Mouse (Mus musculus) MEL (cell line): ENCODE results near the gene Dpysl4. TPM values are rescaled to one million over a fixed set of nuclear protein-coding genes. Genes with fewer than 3 reads are reported as not detected.

Experiments used
- DNase-seq: peaks from one replicate; pipeline ENCODE4 v3.0.0; 2011; ENCODE audit warnings: low read depth, low spot score
- H3K27ac ChIP-seq: 2 replicates; pipeline ENCODE4 v1.5.1; 2012; ENCODE audit warnings: low read depth, mild to moderate bottlenecking, control low read depth, low read length, moderate library complexity; ENCODE audit not compliant: control insufficient read depth
- H3K27me3 ChIP-seq, 2 experiments: fragments of 150-350 bp in 1 of 2; sonication (generic) in 1 of 2; 2 replicates each; pipeline ENCODE4 v1.6.1; 2012; ENCODE audit warnings: low read length in 2 of 2, mild to moderate bottlenecking in 2 of 2, improper control_type of control experiment in 1 of 2, moderate library complexity in 1 of 2; ENCODE audit not compliant: insufficient read depth in 2 of 2, control insufficient read depth in 1 of 2
- H3K36me3 ChIP-seq, 2 experiments: 2 replicates each; pipeline ENCODE4 v1.6.1; 2012 to 2014; ENCODE audit warnings: low read length in 2 of 2, improper control_type of control experiment in 1 of 2, inconsistent platforms in 1 of 2, mild to moderate bottlenecking in 1 of 2; ENCODE audit not compliant: insufficient read depth in 2 of 2, control insufficient read depth in 1 of 2
- H3K4me1 ChIP-seq, 2 experiments: fragments of 150-350 bp in 1 of 2; sonication (generic) in 1 of 2; 2 replicates each; pipeline ENCODE4 v1.6.1; 2012; ENCODE audit warnings: low read length in 2 of 2, improper control_type of control experiment in 1 of 2, mild to moderate bottlenecking in 1 of 2; ENCODE audit not compliant: insufficient read depth in 2 of 2, control insufficient read depth in 1 of 2
- H3K4me3 ChIP-seq, 2 experiments: fragments of 150-350 bp in 1 of 2; sonication (generic) in 1 of 2; 2 replicates each; pipeline ENCODE4 v1.5.1; 2012; ENCODE audit warnings: low read depth in 2 of 2, low read length in 2 of 2, mild to moderate bottlenecking in 2 of 2, moderate library complexity in 2 of 2, control low read depth in 1 of 2, improper control_type of control experiment in 1 of 2; ENCODE audit not compliant: control insufficient read depth in 1 of 2, insufficient read depth in 1 of 2
- H3K79me2 ChIP-seq: 2 replicates; pipeline ENCODE4 v1.6.1; 2012; ENCODE audit warnings: mild to moderate bottlenecking, low read length, moderate library complexity; ENCODE audit not compliant: control insufficient read depth, poor library complexity, insufficient read depth
- H3K9ac ChIP-seq: 2 replicates; pipeline ENCODE4 v1.6.1; 2012; ENCODE audit warnings: low read depth, mild to moderate bottlenecking, control low read depth, low read length, moderate library complexity; ENCODE audit not compliant: control insufficient read depth, poor library complexity, severe bottlenecking
- H3K9me3 ChIP-seq: fragments of 150-350 bp; sonication (generic); replicated peaks from 2 replicates; pipeline ENCODE4 v1.6.1; 2012; ENCODE audit warnings: mild to moderate bottlenecking, low read length, improper control_type of control experiment, moderate library complexity; ENCODE audit not compliant: insufficient read depth
- CHD2 ChIP-seq: IDR thresholded peaks from 2 replicates; pipeline ENCODE4 v1.6.1; 2011; ENCODE audit warnings: low read length, improper control_type of control experiment
- CTCF ChIP-seq, 3 experiments: IDR thresholded peaks in 2 of 3; conservative IDR thresholded peaks in 1 of 3; 2 replicates each; pipeline ENCODE4 v1.5.1; 2011 to 2012; ENCODE audit warnings: low read length in 3 of 3, low read depth in 2 of 3, mild to moderate bottlenecking in 2 of 3, improper control_type of control experiment in 1 of 3, inconsistent platforms in 1 of 3, mixed read lengths in 1 of 3, moderate library complexity in 1 of 3; ENCODE audit not compliant: control insufficient read depth in 1 of 3, insufficient read depth in 1 of 3, poor library complexity in 1 of 3, severe bottlenecking in 1 of 3
- E2F4 ChIP-seq: IDR thresholded peaks from 2 replicates; pipeline ENCODE4 v1.6.1; 2011; ENCODE audit warnings: low read depth, low read length, improper control_type of control experiment, borderline replicate concordance
- ETS1 ChIP-seq: IDR thresholded peaks from 2 replicates; pipeline ENCODE4 v1.6.1; 2012; ENCODE audit warnings: low read depth, mild to moderate bottlenecking, inconsistent platforms, low read length, improper control_type of control experiment, moderate library complexity
- GATA1 ChIP-seq: IDR thresholded peaks from 2 replicates; pipeline ENCODE4 v1.6.1; 2011; ENCODE audit warnings: low read depth, low read length, improper control_type of control experiment
- HCFC1 ChIP-seq: IDR thresholded peaks from 2 replicates; pipeline ENCODE4 v1.6.1; 2012; ENCODE audit warnings: low read depth, mild to moderate bottlenecking, inconsistent platforms, low read length, improper control_type of control experiment, moderate library complexity
- MAFK ChIP-seq: IDR thresholded peaks from 2 replicates; pipeline ENCODE4 v1.6.1; 2011; ENCODE audit warnings: low read depth, mild to moderate bottlenecking, low read length, improper control_type of control experiment, borderline replicate concordance
- MEF2A ChIP-seq: IDR thresholded peaks from 2 replicates; pipeline ENCODE4 v1.6.1; 2014; ENCODE audit warnings: low read depth, mild to moderate bottlenecking, inconsistent platforms, low read length, improper control_type of control experiment; ENCODE audit not compliant: poor library complexity, insufficient replicate concordance, severe bottlenecking; ENCODE audit errors: extremely low read depth
- MXI1 ChIP-seq: IDR thresholded peaks from 2 replicates; pipeline ENCODE4 v1.6.1; 2011; ENCODE audit warnings: mild to moderate bottlenecking, low read depth, low read length, improper control_type of control experiment
- MYB ChIP-seq: IDR thresholded peaks from 2 replicates; pipeline ENCODE4 v1.6.1; 2011; ENCODE audit warnings: mild to moderate bottlenecking, low read depth, low read length, improper control_type of control experiment
- NELFE ChIP-seq: IDR thresholded peaks from 2 replicates; pipeline ENCODE4 v1.6.1; 2011; ENCODE audit warnings: low read depth, low read length, improper control_type of control experiment
- RCOR1 ChIP-seq: IDR thresholded peaks from 2 replicates; pipeline ENCODE4 v1.6.1; 2012; ENCODE audit warnings: low read depth, mild to moderate bottlenecking, inconsistent platforms, low read length, improper control_type of control experiment
- SIN3A ChIP-seq: IDR thresholded peaks from 2 replicates; pipeline ENCODE4 v1.6.1; 2012; ENCODE audit warnings: low read length, improper control_type of control experiment, inconsistent platforms
- SMC3 ChIP-seq: IDR thresholded peaks from 2 replicates; pipeline ENCODE4 v1.6.1; 2011; ENCODE audit warnings: low read depth, low read length, improper control_type of control experiment
- TAL1 ChIP-seq: IDR thresholded peaks from 2 replicates; pipeline ENCODE4 v1.6.1; 2012; ENCODE audit warnings: mild to moderate bottlenecking, inconsistent platforms, low read length, moderate library complexity, mixed read lengths
- TCF12 ChIP-seq: IDR thresholded peaks from 2 replicates; pipeline ENCODE4 v1.6.1; 2014; ENCODE audit warnings: low read depth, mild to moderate bottlenecking, inconsistent platforms, low read length, improper control_type of control experiment, moderate library complexity
- USF1 ChIP-seq: IDR thresholded peaks from 2 replicates; pipeline ENCODE4 v1.6.1; 2014; ENCODE audit warnings: low read depth, mild to moderate bottlenecking, inconsistent platforms, low read length, improper control_type of control experiment, moderate library complexity
- ZMIZ1 ChIP-seq: IDR thresholded peaks from 2 replicates; pipeline ENCODE4 v1.6.1; 2012; ENCODE audit warnings: low read depth, mild to moderate bottlenecking, inconsistent platforms, low read length, improper control_type of control experiment, moderate library complexity
- polyA plus RNA-seq, 2 experiments: library from polyadenylated mRNA; stranded (reverse) in 1 of 2; unstranded in 1 of 2; fragments of >175 nt in 1 of 2; fragments of >200 nt in 1 of 2; gene quantifications; 2 replicates each; pipeline versions ENCODE4 v1.2.1 to v1.2.4; 2012; ENCODE audit warnings: low replicate concordance in 2 of 2, low read depth in 1 of 2; ENCODE audit not compliant: insufficient read length in 2 of 2, insufficient read depth in 1 of 2, missing spikeins in 1 of 2
- total RNA-seq: library from RNA; depleted of rRNA; stranded (reverse); fragments of 300-350 nt; gene quantifications from 2 replicates; pipeline ENCODE4 v1.2.3, GENCODE M21; 2012

Dpysl4 gene
- total and polyA plus RNA-seq, 3 experiments = not detected

DNA sequence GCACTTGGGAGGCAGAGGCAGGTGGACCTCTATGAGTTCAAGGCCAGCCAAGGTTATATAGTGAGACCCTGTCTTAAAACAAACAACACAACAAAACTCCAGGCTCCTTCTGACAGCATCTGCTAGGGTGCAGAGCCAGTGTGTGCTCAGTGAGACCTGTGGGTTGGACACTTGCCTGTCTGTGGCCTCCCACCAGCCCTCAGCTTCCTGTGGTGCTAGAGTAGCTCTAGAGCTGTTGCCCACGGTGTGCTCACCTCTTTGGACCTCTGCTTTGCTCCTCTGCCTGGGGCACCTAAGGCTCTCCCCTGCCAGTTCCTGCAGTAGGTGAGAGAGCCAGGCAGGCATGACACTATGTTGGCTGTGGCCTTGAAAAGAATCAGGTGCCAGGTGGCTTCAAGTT, 58.0 kb downstream of the Dpysl4 start:
- Histone ChIP-seq H3K9ac (no peak overlapping the region), H3K9me3 (no peaks in the 10 kb centered on the region)
- TF ChIP-seq TCF12 = no peak
- no peak for TF ChIP-seq NELFE
- TF ChIP-seq MAFK = no peak

GRCm38 (mm10) chr7:139145891-139146290, 60.1 kb downstream of the Dpysl4 start:
- H3K79me2 ChIP-seq = no peaks in the 10 kb centered on the region
- no peak overlapping the region for H3K9ac ChIP-seq
- H3K27ac ChIP-seq = no peak overlapping the region
- no peak overlapping the region for H3K4me3 ChIP-seq
- no peaks in the 10 kb centered on the region for H3K4me1 ChIP-seq
- no peak for DNase-seq
- TF ChIP-seq HCFC1 = no peak
- TF ChIP-seq CTCF (IDR thresholded peaks at IDR 0.05 in 2 of 3, conservative IDR thresholded peaks at IDR 0.05 in 1 of 3; ENCODE audit: control insufficient read depth in 1 of 3, insufficient read depth in 1 of 3, low read depth in 2 of 3, low read length in 3 of 3, poor library complexity in 1 of 3, severe bottlenecking in 1 of 3) = no peak
- TF ChIP-seq E2F4 = no peak
- TF ChIP-seq MYB = no peak
- no peak for TF ChIP-seq ZMIZ1
- no peak for TF ChIP-seq MEF2A
- TF ChIP-seq GATA1 = no peak
- TF ChIP-seq TCF12 = no peak
- no peak for TF ChIP-seq ETS1
- TF ChIP-seq TAL1 = no peak
- no peak for TF ChIP-seq SMC3
- TF ChIP-seq USF1 = no peak
- TF ChIP-seq SIN3A = no peak
- TF ChIP-seq, all 39 proteins: peak for 0
- Histone ChIP-seq H3K36me3 (no peaks in the 10 kb centered on the region), H3K27me3 (no peaks in the 10 kb centered on the region), H3K9me3 (no peaks in the 10 kb centered on the region)

More for the DNA sequence above, 58.0 kb downstream of the Dpysl4 start:
- H3K4me3 ChIP-seq = no peak overlapping the region
- no peak overlapping the region for H3K27ac ChIP-seq
- DNase-seq = no peak
- no peaks in the 10 kb centered on the region for H3K4me1 ChIP-seq
- H3K79me2 ChIP-seq = no peaks in the 10 kb centered on the region
- H3K27me3 ChIP-seq = no peaks in the 10 kb centered on the region
- no peaks in the 10 kb centered on the region for H3K36me3 ChIP-seq

GRCm38 (mm10) chr7:139147360-139147759, 61.6 kb downstream of the Dpysl4 start:
- no peaks in the 10 kb centered on the region for H3K4me1 ChIP-seq
- H3K27ac ChIP-seq = no peak overlapping the region
- H3K36me3 ChIP-seq = no peaks in the 10 kb centered on the region
- no peaks in the 10 kb centered on the region for H3K27me3 ChIP-seq
- H3K79me2 ChIP-seq = no peaks in the 10 kb centered on the region
- no peak for DNase-seq
- H3K9ac ChIP-seq = no peak overlapping the region
- no peak overlapping the region for H3K4me3 ChIP-seq
- no peaks in the 10 kb centered on the region for H3K9me3 ChIP-seq
- no peak for TF ChIP-seq CHD2
- no peak for TF ChIP-seq MXI1
- no peak for TF ChIP-seq RCOR1
